In the genomic region with DNA sequence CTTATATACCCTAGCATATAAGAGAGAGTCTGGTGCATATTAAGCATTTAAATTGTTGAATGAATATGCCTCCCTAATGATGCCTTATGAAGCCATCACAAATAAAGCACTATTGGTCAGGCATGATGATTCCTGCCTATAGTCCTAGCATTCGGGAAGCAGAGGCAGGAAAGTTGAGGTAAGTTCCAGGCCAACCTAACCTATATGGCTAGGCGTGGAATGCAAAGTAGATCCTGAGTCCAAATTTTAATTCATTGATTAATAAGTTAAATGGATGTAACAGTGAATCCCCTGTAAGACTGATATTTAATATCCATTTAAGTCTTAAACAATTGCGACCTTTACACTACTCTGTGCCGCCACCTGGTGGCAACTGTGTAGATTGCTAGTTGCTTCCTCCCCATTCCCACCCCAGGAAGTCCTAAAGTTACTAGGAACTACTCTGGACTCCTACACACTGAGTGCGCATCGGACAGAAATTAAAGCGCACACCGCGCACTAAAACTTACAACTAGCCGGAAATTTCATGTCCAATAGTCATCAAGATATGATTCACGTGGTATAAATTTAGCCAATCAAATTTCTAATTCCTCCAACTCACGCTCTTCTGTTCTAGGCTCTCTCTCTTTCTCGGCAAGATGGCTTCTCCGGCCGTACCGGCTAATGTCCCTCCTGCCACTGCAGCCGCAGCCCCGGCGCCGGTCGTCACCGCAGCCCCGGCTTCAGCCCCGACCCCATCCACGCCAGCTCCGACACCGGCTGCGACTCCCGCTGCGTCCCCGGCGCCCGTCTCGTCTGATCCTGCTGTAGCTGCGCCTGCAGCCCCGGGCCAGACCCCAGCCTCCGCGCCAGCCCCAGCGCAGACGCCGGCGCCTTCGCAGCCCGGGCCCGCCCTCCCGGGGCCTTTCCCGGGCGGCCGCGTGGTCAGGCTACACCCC, we compare ENCODE assay signal across 8 mouse cellular contexts. TPM values are rescaled to one million over a fixed set of nuclear protein-coding genes. Genes with fewer than 3 reads are reported as not detected.
DNase-seq lines count a peak whose midpoint lies in the region; ATAC-seq and TF ChIP-seq lines count a peak whose summit lies in the region.

Gene Eif3f, plus strand, starts transcription at position 624 of the 938 bp plus-strand sequence.

- H3K36me3 ChIP-seq in kidney, embryonic 14.5 days (ENCODE audit: control insufficient read depth, insufficient read depth, low read length) = peaks cover 20% of the 10 kb centered on the region
- peaks cover 22% of the 10 kb centered on the region for H3K36me3 ChIP-seq in limb, embryonic 15.5 days

- WGBS in kidney, embryonic 14.5 days = 2% methylated on average over 50 of the region's 50 CpGs
- 2% methylated on average over 50 of the region's 50 CpGs for WGBS in limb, embryonic 15.5 days

- H3K4me1 ChIP-seq in bone marrow macrophage, adult 2 months (ENCODE audit: control insufficient read depth, insufficient read depth, low read length) = peaks cover 12% of the 10 kb centered on the region
- H3K4me1 ChIP-seq in embryonic fibroblast, embryonic 13.5 days (ENCODE audit: control insufficient read depth, insufficient read depth, low read length) = peaks cover 4% of the 10 kb centered on the region; the same call in 1 of the 2 replicates
- H3K4me1 ChIP-seq in kidney, embryonic 14.5 days (ENCODE audit: control insufficient read depth, insufficient read depth, low read length) = peaks cover 16% of the 10 kb centered on the region
- H3K4me1 ChIP-seq in limb, embryonic 15.5 days = peaks cover 17% of the 10 kb centered on the region

- peak within 1 kb of the TSS; percentile 49 for H3K27ac ChIP-seq in bone marrow macrophage, adult 2 months (ENCODE audit: insufficient read depth, low read depth, low read length)
- H3K27ac ChIP-seq in embryonic fibroblast, embryonic 13.5 days (ENCODE audit: insufficient read depth, low read length) = peak within 1 kb of the TSS; percentile 43
- H3K27ac ChIP-seq in kidney, embryonic 14.5 days (ENCODE audit: low read depth, low read length) = peak within 1 kb of the TSS; percentile 59; the same call in 1 of the 2 replicates
- peak within 1 kb of the TSS; percentile 82 for H3K27ac ChIP-seq in limb, embryonic 15.5 days

- ATAC-seq in kidney, embryonic 14.5 days (ENCODE audit: low FRiP score, low TSS enrichment) = peak; percentile 97
- peak; percentile 96 for ATAC-seq in limb, embryonic 15.5 days (ENCODE audit: insufficient number of reproducible peaks, low FRiP score, low TSS enrichment, low read depth)

- peak within 1 kb of the TSS; percentile 96 for H3K9ac ChIP-seq in kidney, embryonic 14.5 days (ENCODE audit: low read depth, low read length)
- peak within 1 kb of the TSS; percentile 97 for H3K9ac ChIP-seq in limb, embryonic 15.5 days

- peak; percentile 50 for TF ChIP-seq CTCF in bone marrow macrophage, adult 2 months (IDR thresholded peaks at IDR 0.05; ENCODE audit: low read depth, low read length)
- peak; percentile 53; the same call in 1 of the 2 replicates for TF ChIP-seq CTCF in embryonic fibroblast, embryonic 13.5 days (IDR thresholded peaks at IDR 0.05; ENCODE audit: borderline replicate concordance, insufficient read depth, low read length)

- TF ChIP-seq POLR2A in bone marrow macrophage, adult 2 months (IDR thresholded peaks at IDR 0.05; ENCODE audit: borderline replicate concordance, low read depth, low read length) = no peak
- TF ChIP-seq POLR2A in embryonic fibroblast, embryonic 13.5 days (IDR thresholded peaks at IDR 0.05; ENCODE audit: low read depth, low read length) = peak; percentile 60

- peak; percentile 96 for DNase-seq in A20 (ENCODE audit: low read depth, low spot score)
- peak; percentile 98 to 99 for DNase-seq in heart, adult 9 months (ENCODE audit: low spot score in 2 of 2)
- peak; percentile 80 to 88 for DNase-seq in monocyte, adult 2 months (ENCODE audit: low read depth in 1 of 2, low spot score in 2 of 2)
- DNase-seq in spleen, postnatal 36 days (ENCODE audit: low spot score in 2 of 2) = peak; percentile 92 to 95

- H3K27me3 ChIP-seq in kidney, embryonic 14.5 days (ENCODE audit: control insufficient read depth, insufficient read depth, low read length) = no peaks in the 10 kb centered on the region
- H3K27me3 ChIP-seq in limb, embryonic 15.5 days = no peaks in the 10 kb centered on the region

- no peaks in the 10 kb centered on the region for H3K9me3 ChIP-seq in kidney, embryonic 14.5 days (ENCODE audit: control insufficient read depth, low read length)
- no peaks in the 10 kb centered on the region for H3K9me3 ChIP-seq in limb, embryonic 15.5 days

- H3K4me2 ChIP-seq in kidney, embryonic 14.5 days (replicated peaks; ENCODE audit: low read depth, low read length) = peak within 1 kb of the TSS; percentile 82
- H3K4me2 ChIP-seq in limb, embryonic 15.5 days = peak within 1 kb of the TSS; percentile 74

- H3K4me3 ChIP-seq in bone marrow macrophage, adult 2 months (ENCODE audit: insufficient read depth, low read length) = peak within 1 kb of the TSS; percentile 86
- peak within 1 kb of the TSS; percentile 99 for H3K4me3 ChIP-seq in embryonic fibroblast, embryonic 13.5 days (ENCODE audit: insufficient read depth, low read length)
- peak within 1 kb of the TSS; percentile 88 for H3K4me3 ChIP-seq in kidney, embryonic 14.5 days (ENCODE audit: low read length)
- H3K4me3 ChIP-seq in limb, embryonic 15.5 days = peak within 1 kb of the TSS; percentile 96

RNA-seq across cellular contexts. Expression of gene Eif3f, which starts in this region (rescaled TPM):
- polyA plus RNA-seq in bone marrow macrophage, adult 2 months (2012; ENCODE audit: insufficient read depth, insufficient read length, missing spikeins) = 191 and 197 TPM in 2 replicates
- 166 and 204 TPM in 2 replicates for polyA plus RNA-seq in embryonic fibroblast, embryonic 13.5 days (2011; ENCODE audit: insufficient read length, low read depth, missing spikeins)
- 91.7 and 109 TPM in 2 replicates for polyA plus RNA-seq in kidney, embryonic 14.5 days (2014; fragmentation: Nextera tagmentation; extraction: Ambion mirVana)
- 67.8 and 85.2 TPM in 2 replicates for polyA plus RNA-seq in limb, embryonic 15.5 days (2015; fragmentation: Nextera tagmentation; extraction: Ambion mirVana)

Comparison
In these comparisons a context has a peak if more than half of its experiments do, and no peak if none do; other contexts are left out.
1. Peak in every context shown above with its lines: DNase-seq, ATAC-seq, H3K4me3 ChIP-seq and H3K27ac ChIP-seq.